In genomic region chr11:55469923-55470691, GRCm38 (mm10) we compare ENCODE assay signal across 8 mouse cellular contexts. TPM values are rescaled to one million over a fixed set of nuclear protein-coding genes. Genes with fewer than 3 reads are reported as not detected.
DNase-seq lines count a peak whose midpoint lies in the region; ATAC-seq lines count a peak whose summit lies in the region.

No protein-coding gene starts in this region.

- H3K4me1 ChIP-seq in neural tube, embryonic 11.5 days (ENCODE audit: control insufficient read depth, insufficient read depth, low read length) = peaks cover 12% of the 10 kb centered on the region; the same call in 1 of the 2 replicates
- H3K4me1 ChIP-seq in forebrain, embryonic 10.5 days = peaks cover 37% of the 10 kb centered on the region
- H3K4me1 ChIP-seq in kidney, embryonic 14.5 days (ENCODE audit: control insufficient read depth, insufficient read depth, low read length) = peaks cover 15% of the 10 kb centered on the region
- peaks cover 26% of the 10 kb centered on the region for H3K4me1 ChIP-seq in midbrain, embryonic 10.5 days

- peak overlapping the region; percentile 97 for H3K9ac ChIP-seq in neural tube, embryonic 11.5 days (ENCODE audit: low read length)
- peak overlapping the region; percentile 97 for H3K9ac ChIP-seq in kidney, embryonic 14.5 days (ENCODE audit: low read depth, low read length)

- peak; percentile 33 for DNase-seq in adrenal gland, adult 2 months
- DNase-seq in adrenal gland, adult 18-20 months (ENCODE audit: low spot score in 2 of 2) = no peak
- no peak for DNase-seq in neural tube, embryonic 11.5 days (ENCODE audit: low spot score)
- no peak for DNase-seq in neural tube, embryonic 10.5 days (ENCODE audit: extremely low spot score, low spot score)
- DNase-seq in forebrain, embryonic 10.5 days (ENCODE audit: extremely low spot score, low spot score) = peak; percentile 47
- peak; percentile 45 for DNase-seq in midbrain, embryonic 10.5 days (ENCODE audit: low spot score)
- DNase-seq in thymus, postnatal 14 days = peak; percentile 65

- peak overlapping the region; percentile 99 for H3K4me3 ChIP-seq in neural tube, embryonic 11.5 days (ENCODE audit: low read depth, low read length)
- peak overlapping the region; percentile 98 for H3K4me3 ChIP-seq in forebrain, embryonic 10.5 days
- H3K4me3 ChIP-seq in kidney, embryonic 14.5 days (ENCODE audit: low read length) = peak overlapping the region; percentile 99
- H3K4me3 ChIP-seq in midbrain, embryonic 10.5 days = peak overlapping the region; percentile 99

- H3K27ac ChIP-seq in neural tube, embryonic 11.5 days (ENCODE audit: low read depth, low read length) = peak overlapping the region; percentile 83
- peak overlapping the region; percentile 98 for H3K27ac ChIP-seq in forebrain, embryonic 10.5 days
- H3K27ac ChIP-seq in kidney, embryonic 14.5 days (ENCODE audit: low read depth, low read length) = peak overlapping the region; percentile 85
- peak overlapping the region; percentile 99 for H3K27ac ChIP-seq in midbrain, embryonic 10.5 days (replicated peaks)

- no peaks in the 10 kb centered on the region; the same call in 1 of the 2 replicates for H3K36me3 ChIP-seq in neural tube, embryonic 11.5 days (ENCODE audit: control insufficient read depth, insufficient read depth, low read length)
- H3K36me3 ChIP-seq in forebrain, embryonic 10.5 days (replicated peaks) = peaks cover 44% of the 10 kb centered on the region
- peaks cover 21% of the 10 kb centered on the region; the same call in 1 of the 2 replicates for H3K36me3 ChIP-seq in kidney, embryonic 14.5 days (ENCODE audit: control insufficient read depth, insufficient read depth, low read length)
- H3K36me3 ChIP-seq in midbrain, embryonic 10.5 days = peaks cover 45% of the 10 kb centered on the region

- peak overlapping the region; percentile 91 for H3K4me2 ChIP-seq in neural tube, embryonic 11.5 days (ENCODE audit: low read depth)
- peak overlapping the region; percentile 89 for H3K4me2 ChIP-seq in kidney, embryonic 14.5 days (replicated peaks; ENCODE audit: low read depth, low read length)

- ATAC-seq in neural tube, embryonic 11.5 days (ENCODE audit: insufficient read depth, low FRiP score, low TSS enrichment) = no peak
- peak; percentile 22; the same call in 1 of the 2 replicates for ATAC-seq in kidney, embryonic 14.5 days (ENCODE audit: low FRiP score, low TSS enrichment)

- no peaks in the 10 kb centered on the region for H3K27me3 ChIP-seq in neural tube, embryonic 11.5 days (ENCODE audit: control insufficient read depth, insufficient read depth, low read length)
- H3K27me3 ChIP-seq in forebrain, embryonic 10.5 days (ENCODE audit: poor library complexity, severe bottlenecking) = no peaks in the 10 kb centered on the region
- H3K27me3 ChIP-seq in kidney, embryonic 14.5 days (ENCODE audit: control insufficient read depth, insufficient read depth, low read length) = no peaks in the 10 kb centered on the region
- no peaks in the 10 kb centered on the region for H3K27me3 ChIP-seq in midbrain, embryonic 10.5 days (ENCODE audit: low read depth, poor library complexity, severe bottlenecking)

- H3K9me3 ChIP-seq in neural tube, embryonic 11.5 days (ENCODE audit: control insufficient read depth, low read length) = no peaks in the 10 kb centered on the region
- no peaks in the 10 kb centered on the region for H3K9me3 ChIP-seq in forebrain, embryonic 10.5 days
- no peaks in the 10 kb centered on the region for H3K9me3 ChIP-seq in kidney, embryonic 14.5 days (ENCODE audit: control insufficient read depth, low read length)
- no peaks in the 10 kb centered on the region for H3K9me3 ChIP-seq in midbrain, embryonic 10.5 days (replicated peaks)

- under 1% methylated on average over 46 of the region's 46 CpGs for WGBS in neural tube, embryonic 11.5 days
- WGBS in forebrain, embryonic 10.5 days = 1% methylated on average over 46 of the region's 46 CpGs
- under 1% methylated on average over 41 of the region's 46 CpGs for WGBS in kidney, embryonic 14.5 days
- 1% methylated on average over 45 of the region's 46 CpGs for WGBS in midbrain, embryonic 10.5 days

RNA-seq across cellular contexts. Expression of gene G3bp1, which starts 0.6 kb away (rescaled TPM):
- total RNA-seq in adrenal gland, adult 2 months (2021) = 10 to 100 TPM; 50.7 to 54.6 TPM
- 22.7 and 33.7 TPM in 2 replicates for polyA plus RNA-seq in adrenal gland, adult 2 months (2012; rRNA removed)
- 10 to 100 TPM; 49.7 to 56.3 TPM for total RNA-seq in adrenal gland, adult 18-20 months (2021)
- polyA plus RNA-seq in neural tube, embryonic 11.5 days (2014; fragmentation: Nextera tagmentation; extraction: Ambion mirVana) = 235 and 236 TPM in 2 replicates
- 292 TPM in 2 replicates for polyA plus RNA-seq in forebrain, embryonic 10.5 days (2016; fragmentation: Nextera tagmentation; extraction: Ambion mirVana)
- polyA plus RNA-seq in kidney, embryonic 14.5 days (2014; fragmentation: Nextera tagmentation; extraction: Ambion mirVana) = 151 and 230 TPM in 2 replicates
- 258 and 281 TPM in 2 replicates for polyA plus RNA-seq in midbrain, embryonic 10.5 days (2016; fragmentation: Nextera tagmentation; extraction: Ambion mirVana)

RNA-seq across cellular contexts. Expression of gene Atox1, which starts 9.1 kb away (rescaled TPM):
- total RNA-seq in adrenal gland, adult 2 months (2021) = 100 to 1,000 TPM; 226 to 307 TPM
- 679 and 685 TPM in 2 replicates for polyA plus RNA-seq in adrenal gland, adult 2 months (2012; rRNA removed)
- 100 to 1,000 TPM; 231 to 325 TPM for total RNA-seq in adrenal gland, adult 18-20 months (2021)
- polyA plus RNA-seq in neural tube, embryonic 11.5 days (2014; fragmentation: Nextera tagmentation; extraction: Ambion mirVana) = 244 and 248 TPM in 2 replicates
- 215 and 218 TPM in 2 replicates for polyA plus RNA-seq in forebrain, embryonic 10.5 days (2016; fragmentation: Nextera tagmentation; extraction: Ambion mirVana)
- polyA plus RNA-seq in kidney, embryonic 14.5 days (2014; fragmentation: Nextera tagmentation; extraction: Ambion mirVana) = 389 and 470 TPM in 2 replicates
- 229 and 231 TPM in 2 replicates for polyA plus RNA-seq in midbrain, embryonic 10.5 days (2016; fragmentation: Nextera tagmentation; extraction: Ambion mirVana)

RNA-seq across cellular contexts. Expression of gene Sparc, which starts 47.1 kb away (rescaled TPM):
- total RNA-seq in adrenal gland, adult 2 months (2021) = 1,000 to 10,000 TPM; 1,553 to 3,019 TPM
- polyA plus RNA-seq in adrenal gland, adult 2 months (2012; rRNA removed) = 4,707 and 5,966 TPM in 2 replicates
- total RNA-seq in adrenal gland, adult 18-20 months (2021) = 1,000 to 10,000 TPM; 1,159 to 2,168 TPM
- polyA plus RNA-seq in neural tube, embryonic 11.5 days (2014; fragmentation: Nextera tagmentation; extraction: Ambion mirVana) = 450 and 492 TPM in 2 replicates
- polyA plus RNA-seq in forebrain, embryonic 10.5 days (2016; fragmentation: Nextera tagmentation; extraction: Ambion mirVana) = 311 and 318 TPM in 2 replicates
- polyA plus RNA-seq in kidney, embryonic 14.5 days (2014; fragmentation: Nextera tagmentation; extraction: Ambion mirVana) = 817 and 919 TPM in 2 replicates
- 333 and 416 TPM in 2 replicates for polyA plus RNA-seq in midbrain, embryonic 10.5 days (2016; fragmentation: Nextera tagmentation; extraction: Ambion mirVana)

Comparison
In these comparisons a context has a peak if more than half of its experiments do, and no peak if none do; other contexts are left out.
1. DNase-seq: peak in adrenal gland, adult 2 months (single experiment), forebrain, embryonic 10.5 days (single experiment), midbrain, embryonic 10.5 days (single experiment) and thymus, postnatal 14 days (single experiment); none in adrenal gland, adult 18-20 months (0 of 2), neural tube, embryonic 11.5 days (single experiment) and neural tube, embryonic 10.5 days (single experiment).
2. Peak in every context shown above with its lines, with median percentiles within 50 percentile points of each other: H3K27ac ChIP-seq and H3K4me3 ChIP-seq.